Mouse (Mus musculus) stomach, postnatal 0 days (tissue): ENCODE data around the gene Bnc2.

Source experiments
- CTCF ChIP-seq: IDR thresholded peaks from 2 replicates; pipeline ENCODE4 v1.5.1; 2016; ENCODE audit warnings: antibody characterized with exemption, low read depth, mild to moderate bottlenecking, moderate library complexity
- EP300 ChIP-seq: optimal IDR thresholded peaks from 2 replicates; pipeline ENCODE3; 2016; ENCODE audit warnings: antibody characterized with exemption

DNA sequence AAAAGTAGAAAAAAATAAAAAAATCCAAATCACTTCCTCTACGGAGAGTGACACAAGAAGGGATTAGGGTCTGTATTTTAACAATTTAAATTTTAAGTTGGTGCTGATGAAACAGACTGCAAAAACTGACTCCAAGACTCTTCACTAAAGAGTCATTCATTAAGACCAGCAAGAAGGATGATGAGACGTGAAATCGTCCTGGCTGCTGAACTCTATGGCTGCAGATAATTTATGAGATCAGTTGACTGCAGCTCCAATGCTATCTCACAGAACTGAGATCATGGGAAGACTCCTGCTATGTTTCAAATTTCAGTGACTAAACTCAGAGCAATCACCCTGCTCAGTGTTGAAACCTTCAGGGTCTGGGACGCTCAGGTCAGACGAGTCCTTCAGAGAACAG is 345.4 kb downstream of the Bnc2 start:
- TF ChIP-seq CTCF, result no peak
- TF ChIP-seq EP300, result no peak
